Mouse (Mus musculus): ENCODE data around the gene Jarid2. TPM values are rescaled to one million over a fixed set of nuclear protein-coding genes. Genes with fewer than 3 reads are reported as not detected.

Jarid2 gene
- polyA plus RNA-seq (2016; fragmentation: Nextera tagmentation; extraction: Ambion mirVana) = 18.0 and 21.0 TPM in 2 replicates

DNA sequence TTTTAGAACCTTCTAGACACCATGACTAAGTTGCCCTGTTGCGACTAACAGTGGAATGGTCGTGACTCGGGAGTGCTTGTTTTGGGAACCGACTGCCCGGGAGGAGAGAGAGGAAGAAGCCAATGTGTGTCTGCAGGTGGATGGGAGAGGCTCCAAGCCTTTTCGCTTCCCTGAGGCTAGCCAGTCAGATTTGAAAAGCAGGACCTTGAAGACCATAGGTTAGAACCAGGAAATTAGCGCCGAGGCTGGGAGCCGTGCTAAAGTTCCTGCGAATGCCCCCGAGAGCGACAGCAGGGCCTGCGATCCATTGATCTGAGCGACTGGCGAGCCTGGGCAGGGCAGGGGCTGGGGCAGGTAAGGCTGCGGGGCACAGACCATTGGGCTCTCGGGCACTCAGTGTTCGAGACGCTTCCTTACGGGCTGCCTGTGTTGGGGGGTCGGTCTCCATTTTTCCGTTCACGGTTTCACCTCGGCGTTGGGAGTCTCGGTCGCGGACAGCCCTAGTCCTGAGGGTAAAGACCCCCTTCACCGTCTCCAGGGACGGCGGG lies at the start of gene Jarid2:
TSS of gene Jarid2 (plus strand) at position 51 of the 548 bp plus-strand sequence.
- Histone ChIP-seq H3K27ac (peak within 1 kb of the TSS; percentile 90), H3K4me3 (peak within 1 kb of the TSS; percentile 74), H3K4me2 (peak within 1 kb of the TSS; percentile 96), H3K36me3 (no peaks in the 10 kb centered on the region), H3K4me1 (peaks cover 24% of the 10 kb centered on the region), H3K9me3 (replicated peaks) (no peaks in the 10 kb centered on the region), H3K9ac (peak within 1 kb of the TSS; percentile 93), H3K27me3 (replicated peaks) (no peaks in the 10 kb centered on the region)
- WGBS (ENCODE audit: insufficient replicate concordance) = 1% methylated on average over 31 of the region's 31 CpGs
- ATAC-seq = no peak

- ATAC-seq = no peak
- 72% methylated on average over 7 of the region's 7 CpGs for WGBS (ENCODE audit: insufficient replicate concordance)
- no peaks in the 10 kb centered on the region for H3K9me3 ChIP-seq (replicated peaks)
- H3K4me1 ChIP-seq = no peaks in the 10 kb centered on the region
- H3K4me2 ChIP-seq = no peak overlapping the region
- H3K36me3 ChIP-seq = no peaks in the 10 kb centered on the region
- H3K27ac ChIP-seq = no peak overlapping the region
- no peak overlapping the region for H3K9ac ChIP-seq
- H3K27me3 ChIP-seq (replicated peaks) = peaks cover 18% of the 10 kb centered on the region
- H3K4me3 ChIP-seq = no peak overlapping the region
Measured at GRCm38 (mm10) chr13:44681051-44681450, 48.2 kb upstream of the Jarid2 start.

GRCm38 (mm10) chr13:44688140-44688539 lies 41.1 kb upstream of the Jarid2 start:
- no peak overlapping the region for H3K4me2 ChIP-seq
- no peak overlapping the region for H3K27ac ChIP-seq
- 0 out of 2 replicates have a peak, but pooled peaks cover under 1% of the 10 kb centered on the region for H3K27me3 ChIP-seq (replicated peaks)
- no peaks in the 10 kb centered on the region for H3K9me3 ChIP-seq (replicated peaks)
- H3K4me3 ChIP-seq = no peak overlapping the region
- ATAC-seq = peak; percentile 42; the same call in 1 of the 2 replicates
- H3K4me1 ChIP-seq = peaks cover 5% of the 10 kb centered on the region; the same call in 1 of the 2 replicates
- H3K9ac ChIP-seq = no peak overlapping the region
- no peaks in the 10 kb centered on the region for H3K36me3 ChIP-seq
- 61% methylated on average over 3 of the region's 3 CpGs for WGBS (ENCODE audit: insufficient replicate concordance)

- H3K4me2 ChIP-seq = peak overlapping the region; percentile 38
Measured at GRCm38 (mm10) chr13:44697628-44698027, 31.6 kb upstream of the Jarid2 start.

DNA sequence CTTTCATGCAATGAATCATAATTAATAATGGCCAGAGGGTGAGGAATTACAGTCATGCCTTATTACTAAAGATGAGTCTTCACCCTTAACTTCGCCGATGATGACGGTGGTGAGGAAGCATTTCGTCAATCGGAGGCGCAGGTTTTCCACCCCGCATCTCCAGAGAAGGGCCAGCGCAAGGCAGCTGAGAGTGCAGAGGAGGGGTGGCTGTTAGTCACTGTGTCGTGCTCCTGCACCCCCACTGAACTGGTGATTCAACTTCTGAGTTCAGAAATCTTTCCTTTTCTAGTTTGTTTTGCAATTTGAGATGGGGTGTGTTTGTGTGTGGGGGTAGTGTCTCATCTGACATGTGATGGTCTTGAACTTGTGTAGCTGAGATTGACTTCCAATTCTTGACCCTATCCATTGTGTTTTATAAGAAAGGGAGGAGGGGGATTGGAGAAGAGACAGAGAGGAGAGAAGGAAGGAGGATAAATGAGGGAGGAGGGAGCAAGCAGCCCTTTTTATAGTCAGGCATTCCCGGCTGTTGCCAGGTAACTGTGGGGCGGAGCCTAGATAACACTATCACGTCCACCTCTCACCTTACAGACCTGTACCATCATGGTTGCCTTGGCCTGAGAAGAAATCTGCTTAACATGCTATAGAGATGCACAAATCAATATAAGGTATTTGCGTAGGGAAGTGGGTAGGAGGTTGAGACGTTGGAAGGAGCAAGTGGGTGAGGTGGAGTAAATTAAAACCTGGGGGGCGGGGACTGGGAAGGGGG lies 25.1 kb upstream of the Jarid2 start:
- H3K36me3 ChIP-seq = no peaks in the 10 kb centered on the region
- WGBS (ENCODE audit: insufficient replicate concordance) = 74% methylated on average over 15 of the region's 15 CpGs
- H3K9ac ChIP-seq = no peak overlapping the region
- H3K4me1 ChIP-seq = peaks cover 33% of the 10 kb centered on the region
- no peaks in the 10 kb centered on the region for H3K9me3 ChIP-seq (replicated peaks)
- H3K4me3 ChIP-seq = no peak overlapping the region
- H3K27me3 ChIP-seq (replicated peaks) = no peaks in the 10 kb centered on the region
- no peak overlapping the region for H3K27ac ChIP-seq
- ATAC-seq = no peak
- H3K4me2 ChIP-seq = no peak overlapping the region

More at GRCm38 (mm10) chr13:44697628-44698027, 31.6 kb upstream of the Jarid2 start:
- Histone ChIP-seq H3K4me3 (no peak overlapping the region), H3K9ac (no peak overlapping the region), H3K36me3 (no peaks in the 10 kb centered on the region), H3K27ac (no peak overlapping the region), H3K4me1 (peaks cover 13% of the 10 kb centered on the region), H3K9me3 (replicated peaks) (no peaks in the 10 kb centered on the region), H3K27me3 (replicated peaks) (0 out of 2 replicates have a peak, but pooled peaks cover 5% of the 10 kb centered on the region)
- 41% methylated on average over 10 of the region's 10 CpGs for WGBS (ENCODE audit: insufficient replicate concordance)
- ATAC-seq = 0 out of 2 replicates have a peak, but pooled peaks have one; percentile 35

DNA sequence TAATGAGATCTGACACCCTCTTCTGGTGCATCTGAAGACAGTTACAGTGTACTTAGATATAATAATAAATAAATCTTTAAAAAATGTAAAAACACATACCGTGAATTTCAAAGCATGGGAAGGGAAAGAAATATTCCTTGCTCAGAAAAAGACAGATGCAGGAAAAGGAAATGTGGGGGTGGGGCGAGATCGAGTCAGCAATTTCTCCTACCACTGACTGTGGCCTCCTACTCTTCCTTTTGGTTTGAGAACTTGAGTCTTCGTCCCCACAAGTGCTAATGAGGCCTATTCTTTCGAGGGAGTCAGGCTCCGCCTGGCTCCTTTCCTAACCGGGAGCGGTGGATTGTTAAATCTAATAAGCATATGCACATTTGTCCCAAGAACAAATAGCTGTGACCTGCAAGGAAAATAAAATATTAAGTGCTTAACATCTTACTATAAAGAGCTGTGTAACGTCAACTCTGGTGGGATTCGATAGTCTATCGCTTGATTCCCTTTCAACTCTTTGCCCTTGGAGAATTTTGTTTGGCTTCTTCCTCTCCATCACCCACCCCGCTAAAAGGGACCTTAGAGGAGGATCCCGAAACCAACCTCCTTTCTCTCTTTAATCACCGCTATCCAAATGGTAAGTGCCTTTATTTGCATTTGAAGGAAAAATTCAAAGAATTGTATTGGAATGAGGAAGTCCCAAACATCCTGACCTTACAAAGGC lies 24.1 kb upstream of the Jarid2 start:
- no peak for ATAC-seq
- WGBS (ENCODE audit: insufficient replicate concordance) = 55% methylated on average over 14 of the region's 14 CpGs
- H3K9me3 ChIP-seq (replicated peaks) = no peaks in the 10 kb centered on the region

DNA sequence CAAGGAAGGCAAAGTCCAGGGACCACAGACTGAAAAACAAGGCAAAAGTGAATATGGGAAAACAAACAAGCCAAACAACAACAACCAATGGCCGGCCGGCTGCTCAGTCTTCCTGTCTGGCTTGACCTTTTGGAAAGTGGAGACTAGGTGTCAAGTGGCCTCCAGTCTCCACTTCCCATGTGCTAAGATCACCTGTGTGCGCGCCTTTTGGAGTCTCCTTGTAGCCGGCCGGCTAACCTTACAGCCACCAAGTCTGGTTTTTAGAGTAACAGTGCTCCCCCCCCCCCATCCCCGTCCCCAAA lies 23.6 kb upstream of the Jarid2 start:
- no peaks in the 10 kb centered on the region for H3K9me3 ChIP-seq (replicated peaks)
- 80% methylated on average over 7 of the region's 7 CpGs for WGBS (ENCODE audit: insufficient replicate concordance)

More for the DNA sequence above, 24.1 kb upstream of the Jarid2 start:
- H3K4me1 ChIP-seq = peaks cover 43% of the 10 kb centered on the region
- no peak overlapping the region for H3K4me2 ChIP-seq
- no peak overlapping the region for H3K27ac ChIP-seq
- no peak overlapping the region for H3K9ac ChIP-seq
- H3K4me3 ChIP-seq = no peak overlapping the region
- H3K27me3 ChIP-seq (replicated peaks) = no peaks in the 10 kb centered on the region
- no peaks in the 10 kb centered on the region for H3K36me3 ChIP-seq

DNA sequence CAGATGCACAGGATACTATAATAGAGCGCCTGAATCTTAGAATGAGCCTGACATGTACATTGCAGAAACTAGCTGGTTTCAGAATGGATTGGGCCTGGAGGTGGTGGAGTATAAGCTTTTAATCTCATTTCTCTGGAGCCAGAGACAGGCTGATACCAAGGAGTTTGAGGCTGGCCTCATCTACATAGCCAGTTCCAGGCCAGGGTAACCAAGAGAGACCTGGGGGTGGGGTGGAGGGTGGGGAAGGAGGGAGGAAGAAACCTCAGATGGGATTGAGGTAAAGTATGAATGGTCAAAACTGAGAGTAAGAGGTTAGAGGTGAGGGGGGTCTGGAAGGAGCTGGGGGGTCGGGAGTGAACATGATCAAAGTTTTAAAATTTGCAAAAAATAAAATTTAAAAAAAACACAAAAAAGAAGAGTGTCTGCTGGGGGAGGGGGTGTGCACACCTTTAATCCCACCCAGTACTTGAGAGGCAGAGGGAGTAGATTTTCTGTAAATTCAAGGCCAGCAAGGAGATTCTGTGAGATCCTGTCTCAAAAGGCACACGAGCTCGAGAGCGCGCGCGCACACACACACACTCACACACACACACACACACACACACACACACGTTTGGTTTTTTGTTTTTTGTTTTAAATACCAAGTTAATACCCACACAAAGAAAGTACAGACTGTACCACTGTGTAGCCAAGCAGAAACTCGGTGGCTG lies 22.9 kb upstream of the Jarid2 start:
- Histone ChIP-seq H3K36me3 (no peaks in the 10 kb centered on the region), H3K27ac (no peak overlapping the region), H3K9ac (no peak overlapping the region), H3K4me1 (peaks cover 55% of the 10 kb centered on the region), H3K27me3 (replicated peaks) (no peaks in the 10 kb centered on the region), H3K9me3 (replicated peaks) (no peaks in the 10 kb centered on the region), H3K4me3 (no peak overlapping the region), H3K4me2 (no peak overlapping the region)
- WGBS (ENCODE audit: insufficient replicate concordance) = 78% methylated on average over 10 of the region's 10 CpGs
- no peak for ATAC-seq

More for the DNA sequence above, 23.6 kb upstream of the Jarid2 start:
- ATAC-seq = no peak
- H3K27ac ChIP-seq = no peak overlapping the region
- no peaks in the 10 kb centered on the region for H3K36me3 ChIP-seq
- H3K27me3 ChIP-seq (replicated peaks) = no peaks in the 10 kb centered on the region
- no peak overlapping the region for H3K9ac ChIP-seq
- H3K4me1 ChIP-seq = peaks cover 48% of the 10 kb centered on the region
- no peak overlapping the region for H3K4me2 ChIP-seq
- H3K4me3 ChIP-seq = no peak overlapping the region

DNA sequence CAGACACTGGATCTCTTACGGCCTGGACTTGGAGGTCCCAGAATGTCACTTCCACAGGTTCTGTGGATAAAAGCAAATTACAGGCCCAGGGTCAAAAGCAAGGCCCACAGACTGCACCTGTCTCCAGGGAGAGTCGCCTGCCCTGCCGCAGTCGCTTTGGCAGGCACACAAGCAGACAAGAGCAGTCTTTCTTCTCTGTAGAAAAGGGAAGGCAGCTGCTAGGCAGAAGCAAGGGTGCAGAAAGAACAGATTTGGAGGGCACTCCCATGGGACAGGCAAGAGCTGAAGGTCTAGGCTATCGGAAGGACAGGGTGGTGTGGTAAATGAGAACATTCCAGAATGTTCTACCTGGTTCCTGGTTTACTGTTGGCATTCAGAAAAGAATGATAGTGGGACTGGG lies 22.1 kb upstream of the Jarid2 start:
- peak overlapping the region; percentile 5; the same call in 1 of the 2 replicates for H3K27ac ChIP-seq
- H3K9ac ChIP-seq = no peak overlapping the region
- H3K4me3 ChIP-seq = no peak overlapping the region
- ATAC-seq = no peak
- peaks cover 63% of the 10 kb centered on the region for H3K4me1 ChIP-seq
- 86% methylated on average over 5 of the region's 5 CpGs for WGBS (ENCODE audit: insufficient replicate concordance)
- H3K27me3 ChIP-seq (replicated peaks) = no peaks in the 10 kb centered on the region
- H3K4me2 ChIP-seq = no peak overlapping the region
- no peaks in the 10 kb centered on the region for H3K9me3 ChIP-seq (replicated peaks)
- no peaks in the 10 kb centered on the region for H3K36me3 ChIP-seq

- no peak overlapping the region for H3K27ac ChIP-seq
- H3K9ac ChIP-seq = no peak overlapping the region
Measured at GRCm38 (mm10) chr13:44708336-44709017, 20.8 kb upstream of the Jarid2 start.

GRCm38 (mm10) chr13:44709747-44710480 lies 19.4 kb upstream of the Jarid2 start:
- H3K4me1 ChIP-seq = peaks cover 49% of the 10 kb centered on the region
- no peaks in the 10 kb centered on the region for H3K27me3 ChIP-seq (replicated peaks)
- peak; percentile 98 for ATAC-seq
- H3K4me3 ChIP-seq = peak overlapping the region; percentile 15
- peak overlapping the region; percentile 91 for H3K27ac ChIP-seq
- H3K4me2 ChIP-seq = peak overlapping the region; percentile 56
- H3K36me3 ChIP-seq = no peaks in the 10 kb centered on the region
- 31% methylated on average over 8 of the region's 8 CpGs for WGBS (ENCODE audit: insufficient replicate concordance)
- peak overlapping the region; percentile 63 for H3K9ac ChIP-seq
- H3K9me3 ChIP-seq (replicated peaks) = no peaks in the 10 kb centered on the region

More at GRCm38 (mm10) chr13:44708336-44709017, 20.8 kb upstream of the Jarid2 start:
- Histone ChIP-seq H3K4me3 (no peak overlapping the region), H3K27me3 (replicated peaks) (no peaks in the 10 kb centered on the region), H3K9me3 (replicated peaks) (no peaks in the 10 kb centered on the region), H3K4me2 (no peak overlapping the region), H3K36me3 (no peaks in the 10 kb centered on the region), H3K4me1 (peaks cover 59% of the 10 kb centered on the region)
- no peak for ATAC-seq
- 92% methylated on average over 14 of the region's 14 CpGs for WGBS (ENCODE audit: insufficient replicate concordance)

Data from liver, embryonic 12.5 days (tissue).